In the genomic region with DNA sequence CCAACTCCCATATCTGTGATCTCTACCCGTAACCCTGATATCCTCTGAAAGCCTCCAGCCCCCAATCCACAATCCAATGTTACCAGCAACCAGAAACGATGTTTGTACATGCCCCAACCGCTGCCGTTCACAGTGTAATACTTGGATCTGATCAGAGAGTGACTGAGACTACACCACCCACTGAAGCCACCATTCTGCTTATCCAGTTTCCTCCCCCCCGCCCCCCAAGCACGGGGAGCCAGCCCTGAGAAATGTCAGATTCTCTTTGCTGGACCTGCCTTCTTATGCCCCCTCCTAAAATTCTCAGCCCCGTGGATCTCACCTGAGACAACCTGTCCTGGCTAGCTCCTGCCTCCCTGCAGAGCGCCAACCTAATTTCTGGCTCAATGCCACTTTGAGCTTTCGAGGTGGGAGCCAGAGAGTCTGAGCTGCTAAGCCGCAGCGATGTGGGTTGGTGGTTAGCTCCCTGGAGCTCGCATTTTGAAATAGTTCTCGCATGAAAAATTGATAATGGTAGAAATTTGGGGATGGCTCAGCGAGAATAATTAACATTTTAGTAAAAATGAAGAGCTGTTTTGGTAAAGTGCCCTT, we compare ENCODE assay signal across 14 mouse cellular contexts.
DNase-seq lines count a peak whose midpoint lies in the region; ATAC-seq and TF ChIP-seq lines count a peak whose summit lies in the region.
"Had no signal": no experiment of that assay in that cellular context is flagged by ENCODE, and none has a peak within 500 bp of the region (broad histone marks: within the 10 kb centered on the region; RNA-seq: fewer than 3 reads in every experiment).

No protein-coding gene starts in this region.

- peak; percentile 10 for DNase-seq in forebrain, postnatal 0 days
- DNase-seq in lung, postnatal 36 days = no peak
- peak; percentile 37 for DNase-seq in fat pad, adult 2 months (ENCODE audit: extremely low read depth, low read depth, low spot score)
- DNase-seq in adrenal gland, adult (ENCODE audit: inconsistent age in 2 of 2, low spot score in 1 of 2) = no peak
- no peak for DNase-seq in thymus, adult 18-20 months
- DNase-seq: gastrocnemius, adult 2 months; liver; lung, postnatal 10 days; midbrain, embryonic 14.5 days had no signal

- ATAC-seq in forebrain, postnatal 0 days = no peak
- no peak for ATAC-seq in forebrain, embryonic 16.5 days
- ATAC-seq in lung, embryonic 16.5 days (ENCODE audit: low read depth) = peak; percentile 53; the same call in 1 of the 2 replicates
- no peak for ATAC-seq in limb, embryonic 15.5 days (ENCODE audit: insufficient number of reproducible peaks, low FRiP score, low TSS enrichment, low read depth)

- no peak overlapping the region for H3K4me2 ChIP-seq in forebrain, postnatal 0 days (ENCODE audit: low read depth)
- no peak overlapping the region for H3K4me2 ChIP-seq in forebrain, embryonic 16.5 days (ENCODE audit: low read length)
- H3K4me2 ChIP-seq in lung, embryonic 16.5 days (ENCODE audit: low read depth, low read length) = no peak overlapping the region
- H3K4me2 ChIP-seq in limb, embryonic 15.5 days = peak overlapping the region; percentile 12; the same call in 1 of the 2 replicates
- H3K4me2 ChIP-seq: heart, embryonic 12.5 days had no signal

- no peak overlapping the region for H3K27ac ChIP-seq in forebrain, postnatal 0 days (ENCODE audit: low read depth, low read length)
- H3K27ac ChIP-seq in forebrain, embryonic 16.5 days (ENCODE audit: low read length) = no peak overlapping the region
- no peak overlapping the region for H3K27ac ChIP-seq in lung, embryonic 16.5 days (ENCODE audit: low read length)
- no peak overlapping the region for H3K27ac ChIP-seq in limb, embryonic 15.5 days
- H3K27ac ChIP-seq: gastrocnemius, adult 2 months; hindbrain, embryonic 10.5 days had no signal

- no peaks in the 10 kb centered on the region for H3K36me3 ChIP-seq in forebrain, postnatal 0 days (ENCODE audit: insufficient read depth)
- no peaks in the 10 kb centered on the region for H3K36me3 ChIP-seq in forebrain, embryonic 16.5 days (ENCODE audit: control insufficient read depth, insufficient read depth)
- H3K36me3 ChIP-seq in lung, embryonic 16.5 days (ENCODE audit: control insufficient read depth, insufficient read depth, low read length) = no peaks in the 10 kb centered on the region
- no peaks in the 10 kb centered on the region for H3K36me3 ChIP-seq in limb, embryonic 15.5 days
- H3K36me3 ChIP-seq: heart, embryonic 12.5 days; hindbrain, embryonic 10.5 days had no signal

- H3K27me3 ChIP-seq in forebrain, postnatal 0 days (ENCODE audit: insufficient read depth, low read length) = no peaks in the 10 kb centered on the region
- H3K27me3 ChIP-seq in forebrain, embryonic 16.5 days (replicated peaks; ENCODE audit: control insufficient read depth, insufficient read depth, low read length) = no peaks in the 10 kb centered on the region
- no peaks in the 10 kb centered on the region; the same call in 1 of the 2 replicates for H3K27me3 ChIP-seq in lung, embryonic 16.5 days (ENCODE audit: control insufficient read depth, insufficient read depth, low read depth, low read length)
- H3K27me3 ChIP-seq in limb, embryonic 15.5 days = no peaks in the 10 kb centered on the region
- H3K27me3 ChIP-seq: heart, embryonic 12.5 days had no signal

- H3K9ac ChIP-seq in forebrain, postnatal 0 days = no peak overlapping the region
- H3K9ac ChIP-seq in forebrain, embryonic 16.5 days (replicated peaks; ENCODE audit: low read depth, low read length) = no peak overlapping the region
- H3K9ac ChIP-seq in lung, embryonic 16.5 days (ENCODE audit: low read length) = no peak overlapping the region
- H3K9ac ChIP-seq in limb, embryonic 15.5 days = no peak overlapping the region
- H3K9ac ChIP-seq: heart, embryonic 12.5 days had no signal

- H3K4me3 ChIP-seq in forebrain, postnatal 0 days (ENCODE audit: low read depth, low read length) = no peak overlapping the region
- no peak overlapping the region for H3K4me3 ChIP-seq in forebrain, embryonic 16.5 days (replicated peaks; ENCODE audit: low read length)
- H3K4me3 ChIP-seq in lung, embryonic 16.5 days (ENCODE audit: low read length) = no peak overlapping the region
- no peak overlapping the region for H3K4me3 ChIP-seq in limb, embryonic 15.5 days
- H3K4me3 ChIP-seq: gastrocnemius, adult 2 months; heart, embryonic 12.5 days; hindbrain, embryonic 10.5 days had no signal

- H3K4me1 ChIP-seq in forebrain, postnatal 0 days (ENCODE audit: insufficient read depth) = no peaks in the 10 kb centered on the region
- no peaks in the 10 kb centered on the region for H3K4me1 ChIP-seq in forebrain, embryonic 16.5 days (replicated peaks; ENCODE audit: control insufficient read depth, insufficient read depth, low read length)
- peaks cover 3% of the 10 kb centered on the region; the same call in 1 of the 2 replicates for H3K4me1 ChIP-seq in lung, embryonic 16.5 days (replicated peaks; ENCODE audit: control insufficient read depth, insufficient read depth, low read length)
- peaks cover 10% of the 10 kb centered on the region for H3K4me1 ChIP-seq in limb, embryonic 15.5 days

- TF ChIP-seq CTCF in forebrain, postnatal 0 days (IDR thresholded peaks at IDR 0.05; ENCODE audit: low read depth) = no peak

- H3K9me3 ChIP-seq in forebrain, postnatal 0 days (ENCODE audit: low read length) = no peaks in the 10 kb centered on the region
- no peaks in the 10 kb centered on the region for H3K9me3 ChIP-seq in forebrain, embryonic 16.5 days (ENCODE audit: control insufficient read depth, low read length)
- H3K9me3 ChIP-seq in lung, embryonic 16.5 days (ENCODE audit: control insufficient read depth, low read length) = no peaks in the 10 kb centered on the region
- no peaks in the 10 kb centered on the region for H3K9me3 ChIP-seq in limb, embryonic 15.5 days
- H3K9me3 ChIP-seq: heart, embryonic 12.5 days; hindbrain, embryonic 10.5 days had no signal

- WGBS in forebrain, postnatal 0 days = 64% methylated on average over 14 of the region's 14 CpGs
- 70% methylated on average over 14 of the region's 14 CpGs for WGBS in forebrain, embryonic 16.5 days
- 54% methylated on average over 14 of the region's 14 CpGs for WGBS in lung, embryonic 16.5 days
- 57% methylated on average over 14 of the region's 14 CpGs for WGBS in limb, embryonic 15.5 days

Comparison
In these comparisons a context has a peak if more than half of its experiments do, and no peak if none do; other contexts are left out.
1. DNase-seq: peak in forebrain, postnatal 0 days (single experiment) and fat pad, adult 2 months (single experiment); none in lung, postnatal 36 days (single experiment), adrenal gland, adult (0 of 2) and thymus, adult 18-20 months (0 of 2).